8 mouse cellular contexts compared by ENCODE assay signal in genomic region chr5:72817523-72818091, GRCm38 (mm10). TPM values are rescaled to one million over a fixed set of nuclear protein-coding genes. Genes with fewer than 3 reads are reported as not detected.
A peak's percentile ranks its signal among the peaks of the same experiment; 100 is the strongest.
DNase-seq lines count a peak whose midpoint lies in the region; ATAC-seq and TF ChIP-seq lines count a peak whose summit lies in the region.

No protein-coding gene starts in this region.

- ATAC-seq in frontal cortex, adult (ENCODE audit: low TSS enrichment): peak; percentile 56
- ATAC-seq in heart, embryonic 13.5 days (ENCODE audit: extremely low read depth, insufficient number of reproducible peaks, low FRiP score, low TSS enrichment): no peak
- ATAC-seq in megakaryocyte, adult 5-6 weeks (ENCODE audit: poor library complexity, severe bottlenecking): peak; percentile 53
- no peak for ATAC-seq in intestine, postnatal 0 days

- H3K27ac ChIP-seq in heart, embryonic 13.5 days (replicated peaks): 0 out of 2 replicates have a peak overlapping the region, but pooled peaks have one; percentile 39
- H3K27ac ChIP-seq in intestine, postnatal 0 days (ENCODE audit: low read depth, low read length): no peak overlapping the region

- no peak for TF ChIP-seq CTCF in intestine, postnatal 0 days (IDR thresholded peaks at IDR 0.05; ENCODE audit: low read depth)

- H3K36me3 ChIP-seq in heart, embryonic 13.5 days: peaks cover 5% of the 10 kb centered on the region
- peaks cover 3% of the 10 kb centered on the region; the same call in 1 of the 2 replicates for H3K36me3 ChIP-seq in intestine, postnatal 0 days (ENCODE audit: control insufficient read depth, insufficient read depth)

- H3K9ac ChIP-seq in heart, embryonic 13.5 days: peak overlapping the region; percentile 50
- H3K9ac ChIP-seq in intestine, postnatal 0 days (ENCODE audit: low read depth, low read length): no peak overlapping the region

- 15% methylated on average over 10 of the region's 10 CpGs for WGBS in heart, embryonic 13.5 days
- WGBS in intestine, postnatal 0 days: 50% methylated on average over 10 of the region's 10 CpGs

- no peak for DNase-seq in frontal cortex, postnatal 10 days (ENCODE audit: low spot score in 2 of 2)
- DNase-seq in B cell, adult 2 months: peak; percentile 64 to 71
- DNase-seq in cerebellum, postnatal 14 days: no peak
- DNase-seq in left cerebral cortex, postnatal 25 days (ENCODE audit: low spot score in 2 of 2): no peak

- H3K4me3 ChIP-seq in heart, embryonic 13.5 days: no peak overlapping the region
- no peak overlapping the region for H3K4me3 ChIP-seq in intestine, postnatal 0 days (ENCODE audit: low read depth, low read length)

- intact Hi-C loops in left cerebral cortex, postnatal 25 days (cut with DNase I): no loop called here

- peak overlapping the region; percentile 46 for H3K4me2 ChIP-seq in heart, embryonic 13.5 days
- H3K4me2 ChIP-seq in intestine, postnatal 0 days (replicated peaks; ENCODE audit: low read depth): no peak overlapping the region

- peaks cover 16% of the 10 kb centered on the region for H3K4me1 ChIP-seq in heart, embryonic 13.5 days
- H3K4me1 ChIP-seq in intestine, postnatal 0 days (replicated peaks; ENCODE audit: control insufficient read depth, insufficient read depth, low read length): no peaks in the 10 kb centered on the region

- H3K9me3 ChIP-seq in heart, embryonic 13.5 days: no peaks in the 10 kb centered on the region
- H3K9me3 ChIP-seq in intestine, postnatal 0 days (ENCODE audit: control insufficient read depth): no peaks in the 10 kb centered on the region

- H3K27me3 ChIP-seq in heart, embryonic 13.5 days (replicated peaks): no peaks in the 10 kb centered on the region
- no peaks in the 10 kb centered on the region for H3K27me3 ChIP-seq in intestine, postnatal 0 days (replicated peaks; ENCODE audit: control insufficient read depth, insufficient read depth, low read length)

RNA-seq across cellular contexts. Expression of gene Tec, which starts 50.7 kb away (rescaled TPM):
- polyA plus RNA-seq in heart, embryonic 13.5 days (2015; fragmentation: Nextera tagmentation; extraction: Ambion mirVana): 15.1 and 17.2 TPM in 2 replicates
- 33.4 and 38.9 TPM in 2 replicates for total RNA-seq in megakaryocyte, adult 5-6 weeks (2015)
- 56.6 and 64.5 TPM in 2 replicates for total RNA-seq in megakaryocyte, adult 5-6 weeks (2017)
- polyA plus RNA-seq in intestine, postnatal 0 days (2015; fragmentation: Nextera tagmentation; extraction: Ambion mirVana): 12.4 and 14.7 TPM in 2 replicates
- total RNA-seq in left cerebral cortex, postnatal 25 days (2021): 1 to 10 TPM; 3.0 to 3.7 TPM

Comparison
In these comparisons a context has a peak if more than half of its experiments do, and no peak if none do; other contexts are left out.
1. ATAC-seq: peak in frontal cortex, adult (single experiment) and megakaryocyte, adult 5-6 weeks (single experiment); none in heart, embryonic 13.5 days (single experiment) and intestine, postnatal 0 days (single experiment).
2. DNase-seq: peak in B cell, adult 2 months (2 of 2); none in frontal cortex, postnatal 10 days (0 of 2), cerebellum, postnatal 14 days (0 of 2) and left cerebral cortex, postnatal 25 days (0 of 2).
3. RNA of gene Tec, which starts 50.7 kb away (total RNA-seq): 33.4 to 64.5 TPM in megakaryocyte, adult 5-6 weeks; 3.0 to 3.7 TPM in left cerebral cortex, postnatal 25 days; every median in the first group is over 4 times any median in the second.